Mouse (Mus musculus): ENCODE data around the gene Tmco4.

- TF ChIP-seq CTCF (IDR thresholded peaks at IDR 0.05; ENCODE audit: low read depth) (no peak), EP300 (IDR thresholded peaks at IDR 0.05; ENCODE audit: low read depth) (no peak)
Measured at GRCm38 (mm10) chr4:139101546-139101945, 128.9 kb downstream of the Tmco4 start.
